Mouse (Mus musculus) forebrain, embryonic 13.5 days (tissue): ENCODE results near the gene Shcbp1l. TPM values are rescaled to one million over a fixed set of nuclear protein-coding genes. Genes with fewer than 3 reads are reported as not detected.
A peak's percentile ranks its signal among the peaks of the same experiment; 100 is the strongest.
"Not testable (repeated sequence)": the region's sequence is repeated elsewhere in the genome, so short reads cannot be mapped to it uniquely, and the experiment has no call there.

Experiments used
- ATAC-seq: fragments of 200-750 bp; cut with Nextera tagmentation; 2 replicates; pipeline ENCODE4 v1.8.0; 2017
- H3K27ac ChIP-seq: fragments of 300-500 bp; sonication (generic); 2 replicates; pipeline ENCODE4 v1.5.1; 2015; ENCODE audit warnings: inconsistent platforms, mild to moderate bottlenecking, moderate library complexity
- H3K27me3 ChIP-seq: fragments of 300-500 bp; sonication (generic); 2 replicates; pipeline ENCODE4 v1.6.1; 2015; ENCODE audit warnings: mild to moderate bottlenecking, inconsistent platforms
- H3K36me3 ChIP-seq: fragments of 300-500 bp; sonication (generic); 2 replicates; pipeline ENCODE4 v1.6.1; 2015; ENCODE audit warnings: mild to moderate bottlenecking, inconsistent platforms; ENCODE audit not compliant: poor library complexity, severe bottlenecking
- H3K4me1 ChIP-seq: fragments of 300-500 bp; sonication (generic); 2 replicates; pipeline ENCODE4 v1.6.1; 2015; ENCODE audit warnings: inconsistent platforms
- H3K4me2 ChIP-seq: fragments of 300-500 bp; sonication (generic); 2 replicates; pipeline ENCODE4 v1.6.1; 2015; ENCODE audit warnings: inconsistent platforms, mild to moderate bottlenecking, moderate library complexity
- H3K4me3 ChIP-seq: fragments of 300-500 bp; sonication (generic); 2 replicates; pipeline ENCODE4 v1.5.1; 2015; ENCODE audit warnings: mild to moderate bottlenecking, inconsistent platforms
- H3K9ac ChIP-seq: fragments of 300-500 bp; sonication (generic); 2 replicates; pipeline ENCODE4 v1.6.1; 2015; ENCODE audit warnings: mild to moderate bottlenecking, inconsistent platforms
- H3K9me3 ChIP-seq: fragments of 300-500 bp; sonication (generic); replicated peaks from 2 replicates; pipeline ENCODE4 v1.6.1; 2016; ENCODE audit warnings: inconsistent platforms
- WGBS: fragments of 180-500 bp; shearing (Covaris S2); methylation state at CpG from one replicate; pipeline ENCODE4 v1.1.7; 2015; 5-methylcytosine and 5-hydroxymethylcytosine counted together
- polyA plus RNA-seq: library from polyadenylated mRNA; unstranded; fragments of >200 nt; fragmentation: Nextera tagmentation; extraction: Ambion mirVana; gene quantifications from 2 replicates; pipeline ENCODE4 v1.2.1, GENCODE M21; 2015

The Shcbp1l gene
- polyA plus RNA-seq: 0.14 and 0.21 TPM in 2 replicates

- H3K9ac ChIP-seq: peak within 1 kb of the TSS; percentile 64
- H3K36me3 ChIP-seq: no peaks in the 10 kb centered on the region
- no peaks in the 10 kb centered on the region for H3K9me3 ChIP-seq
- peak; percentile 93 for ATAC-seq
- peak within 1 kb of the TSS; percentile 56 for H3K4me3 ChIP-seq
- H3K27me3 ChIP-seq: peaks cover 17% of the 10 kb centered on the region
- peaks cover 4% of the 10 kb centered on the region for H3K4me1 ChIP-seq
- peak within 1 kb of the TSS; percentile 96 for H3K4me2 ChIP-seq
- H3K27ac ChIP-seq: no peak within 1 kb of the TSS
- WGBS: 2% methylated on average over 60 of the region's 60 CpGs
Measured at GRCm38 (mm10) chr1:153424770-153425584, at the start of gene Shcbp1l. TSS of gene Shcbp1l (plus strand) at chr1:153425162.

- no peak overlapping the region for H3K9ac ChIP-seq
- no peak for ATAC-seq
Measured at GRCm38 (mm10) chr1:153376446-153376845, 48.5 kb upstream of the Shcbp1l start.

GRCm38 (mm10) chr1:153378587-153378986 lies 46.4 kb upstream of the Shcbp1l start:
- H3K27me3 ChIP-seq: no peaks in the 10 kb centered on the region
- 47% methylated on average over 6 of the region's 6 CpGs for WGBS
- H3K27ac ChIP-seq: no peak overlapping the region
- no peaks in the 10 kb centered on the region for H3K9me3 ChIP-seq
- H3K4me1 ChIP-seq: no peaks in the 10 kb centered on the region
- no peak for ATAC-seq
- H3K9ac ChIP-seq: no peak overlapping the region
- no peak overlapping the region for H3K4me2 ChIP-seq
- no peak overlapping the region for H3K4me3 ChIP-seq
- H3K36me3 ChIP-seq: no peaks in the 10 kb centered on the region

More at GRCm38 (mm10) chr1:153376446-153376845, 48.5 kb upstream of the Shcbp1l start:
- no peaks in the 10 kb centered on the region for H3K27me3 ChIP-seq
- H3K27ac ChIP-seq: no peak overlapping the region
- H3K4me2 ChIP-seq: no peak overlapping the region
- no peaks in the 10 kb centered on the region for H3K36me3 ChIP-seq
- H3K4me3 ChIP-seq: no peak overlapping the region
- H3K4me1 ChIP-seq: no peaks in the 10 kb centered on the region
- 22% methylated on average over 6 of the region's 6 CpGs for WGBS
- H3K9me3 ChIP-seq: no peaks in the 10 kb centered on the region

GRCm38 (mm10) chr1:153379832-153380231 lies 45.1 kb upstream of the Shcbp1l start:
- Histone ChIP-seq H3K36me3 (no peaks in the 10 kb centered on the region), H3K27me3 (no peaks in the 10 kb centered on the region), H3K4me3 (no peak overlapping the region), H3K4me1 (no peaks in the 10 kb centered on the region), H3K9ac (no peak overlapping the region), H3K9me3 (no peaks in the 10 kb centered on the region), H3K4me2 (no peak overlapping the region), H3K27ac (no peak overlapping the region)
- WGBS: 89% methylated on average over 5 of the region's 5 CpGs
- no peak for ATAC-seq

GRCm38 (mm10) chr1:153380746-153381282 lies 44.1 kb upstream of the Shcbp1l start:
- Histone ChIP-seq H3K27me3 (no peaks in the 10 kb centered on the region), H3K36me3 (no peaks in the 10 kb centered on the region), H3K9ac (no peak overlapping the region), H3K4me2 (no peak overlapping the region), H3K4me3 (no peak overlapping the region), H3K4me1 (no peaks in the 10 kb centered on the region), H3K9me3 (no peaks in the 10 kb centered on the region), H3K27ac (no peak overlapping the region)
- no peak for ATAC-seq
- 96% methylated on average over 9 of the region's 9 CpGs for WGBS

DNA sequence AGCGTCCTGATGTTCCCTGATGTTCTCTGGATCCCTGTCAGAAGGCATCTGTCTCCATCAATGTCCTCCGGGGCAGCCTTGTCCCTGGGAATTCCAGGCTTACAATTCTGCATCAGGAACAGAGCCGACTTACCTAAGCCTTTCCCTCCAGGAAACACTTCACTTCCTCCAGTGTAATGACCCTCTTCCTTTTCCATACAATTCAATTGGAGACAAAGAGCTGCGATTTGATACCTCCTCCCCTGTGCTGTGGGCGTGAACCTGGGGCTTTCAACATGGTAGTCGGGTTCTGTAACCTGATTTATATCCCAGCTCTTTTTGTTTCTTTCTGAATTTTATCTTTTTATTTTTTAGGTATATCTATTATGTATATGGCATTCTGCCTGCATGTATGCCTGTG lies 39.9 kb upstream of the Shcbp1l start:
- Histone ChIP-seq H3K27me3 (no peaks in the 10 kb centered on the region), H3K4me2 (no peak overlapping the region), H3K9me3 (no peaks in the 10 kb centered on the region), H3K4me1 (no peaks in the 10 kb centered on the region), H3K27ac (no peak overlapping the region), H3K9ac (no peak overlapping the region), H3K4me3 (no peak overlapping the region), H3K36me3 (no peaks in the 10 kb centered on the region)
- no peak for ATAC-seq
- WGBS: 77% methylated on average over 6 of the region's 6 CpGs

- H3K4me2 ChIP-seq, H3K9me3 ChIP-seq, H3K4me1 ChIP-seq, H3K27ac ChIP-seq, ATAC-seq, H3K9ac ChIP-seq, H3K27me3 ChIP-seq, H3K4me3 ChIP-seq, H3K36me3 ChIP-seq: not testable (repeated sequence)
- WGBS: 85% methylated on average over 5 of the region's 5 CpGs
Measured at GRCm38 (mm10) chr1:153385661-153386060, 39.3 kb upstream of the Shcbp1l start.

DNA sequence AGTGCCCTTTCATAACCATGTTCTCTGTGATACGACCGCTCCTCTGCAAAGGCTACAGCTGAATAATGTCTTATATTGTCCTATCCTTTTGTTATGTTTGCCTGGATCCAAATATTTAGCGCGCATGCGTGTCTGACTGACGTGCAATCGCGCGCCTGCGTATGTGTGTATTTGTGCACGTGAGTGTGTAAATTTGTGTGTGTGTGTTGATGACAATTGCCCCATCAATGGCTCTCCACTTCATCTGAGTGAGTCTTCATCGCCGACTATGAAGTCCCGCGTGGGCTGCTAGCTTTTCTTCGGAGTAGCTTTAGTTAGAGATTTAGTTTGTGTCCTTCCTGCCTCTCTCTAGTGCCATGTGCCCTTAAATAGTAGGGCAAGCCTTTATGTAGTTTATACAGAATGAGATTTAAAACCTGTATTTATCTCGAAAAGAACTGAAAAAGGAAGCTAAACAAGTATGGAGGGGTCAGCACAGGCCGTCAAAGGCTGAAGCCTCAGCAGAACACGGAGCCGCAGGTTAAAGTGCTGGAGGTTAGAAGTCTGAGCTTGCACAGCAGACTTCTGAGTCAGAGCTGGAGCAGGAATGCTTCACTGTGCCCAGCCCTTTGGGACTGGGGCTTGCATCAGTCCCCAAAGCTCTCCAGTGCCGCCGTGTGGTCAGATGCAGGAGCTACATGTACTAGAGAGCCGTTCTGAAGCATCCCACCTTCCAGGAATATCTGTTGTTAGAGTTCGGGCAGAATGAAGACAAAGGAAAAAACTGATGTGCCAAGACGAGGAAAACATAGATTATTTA lies 38.5 kb upstream of the Shcbp1l start:
- Histone ChIP-seq H3K27me3 (no peaks in the 10 kb centered on the region), H3K36me3 (no peaks in the 10 kb centered on the region), H3K9ac (no peak overlapping the region), H3K9me3 (no peaks in the 10 kb centered on the region), H3K4me1 (no peaks in the 10 kb centered on the region), H3K4me3 (no peak overlapping the region), H3K4me2 (no peak overlapping the region), H3K27ac (no peak overlapping the region)
- WGBS: 54% methylated on average over 25 of the region's 25 CpGs
- peak; percentile 90 for ATAC-seq

- H3K27ac ChIP-seq, H3K27me3 ChIP-seq, ATAC-seq, H3K36me3 ChIP-seq, H3K9ac ChIP-seq, H3K4me3 ChIP-seq, H3K9me3 ChIP-seq, H3K4me2 ChIP-seq, H3K4me1 ChIP-seq: not testable (repeated sequence)
- WGBS: 86% methylated on average over 4 of the region's 4 CpGs
Measured at GRCm38 (mm10) chr1:153395706-153396105, 29.3 kb upstream of the Shcbp1l start.

- Histone ChIP-seq H3K4me1 (no peaks in the 10 kb centered on the region), H3K27ac (no peak overlapping the region), H3K4me2 (no peak overlapping the region), H3K36me3 (no peaks in the 10 kb centered on the region), H3K9me3 (no peaks in the 10 kb centered on the region), H3K4me3 (no peak overlapping the region), H3K9ac (no peak overlapping the region), H3K27me3 (no peaks in the 10 kb centered on the region)
- 2% methylated on average over 7 of the region's 7 CpGs for WGBS
- ATAC-seq: peak; percentile 84; the same call in 1 of the 2 replicates
Measured at GRCm38 (mm10) chr1:153401765-153402164, 23.2 kb upstream of the Shcbp1l start.

GRCm38 (mm10) chr1:153407641-153408040 lies 17.3 kb upstream of the Shcbp1l start:
- not testable (repeated sequence) for ATAC-seq, H3K9ac ChIP-seq, H3K4me3 ChIP-seq, H3K9me3 ChIP-seq, H3K4me1 ChIP-seq, H3K4me2 ChIP-seq, H3K36me3 ChIP-seq, H3K27ac ChIP-seq, H3K27me3 ChIP-seq
- 90% methylated on average over 11 of the region's 11 CpGs for WGBS

DNA sequence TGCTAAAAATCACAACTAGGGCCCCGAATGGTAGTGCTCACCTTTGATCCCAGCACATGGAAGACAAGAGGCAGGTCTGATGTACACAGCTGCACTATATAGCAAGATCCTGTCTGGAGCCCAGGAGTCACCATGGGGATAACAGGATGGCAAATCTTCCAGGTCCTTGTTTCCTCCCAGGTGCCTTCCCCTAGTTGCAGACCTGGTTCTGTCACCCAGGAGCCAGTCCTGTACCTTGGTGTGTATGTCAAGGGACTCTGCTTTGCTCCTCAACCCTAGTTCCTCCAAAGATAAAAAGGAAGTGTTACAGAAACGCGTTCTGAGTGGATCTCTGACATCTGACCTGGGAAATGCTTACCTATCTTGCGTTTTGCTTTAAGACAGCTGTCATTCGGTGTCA lies 16.7 kb upstream of the Shcbp1l start:
- H3K27ac ChIP-seq, H3K36me3 ChIP-seq, H3K27me3 ChIP-seq, H3K9me3 ChIP-seq, ATAC-seq, H3K9ac ChIP-seq, H3K4me3 ChIP-seq, H3K4me2 ChIP-seq, H3K4me1 ChIP-seq: not testable (repeated sequence)
- WGBS: 90% methylated on average over 5 of the region's 5 CpGs
